Mouse (Mus musculus) embryonic fibroblast, embryonic 13.5 days (primary cell): ENCODE measurements around the gene Esrrb. TPM values are rescaled to one million over a fixed set of nuclear protein-coding genes. Genes with fewer than 3 reads are reported as not detected.

Experiments used
- H3K27ac ChIP-seq: 2 replicates; pipeline ENCODE4 v1.5.1; 2012; ENCODE audit warnings: low read length, control low read depth, inconsistent platforms; ENCODE audit not compliant: insufficient read depth
- H3K4me1 ChIP-seq: 2 replicates; pipeline ENCODE4 v1.6.1; 2011; ENCODE audit warnings: low read length; ENCODE audit not compliant: control insufficient read depth, insufficient read depth
- H3K4me3 ChIP-seq: 2 replicates; pipeline ENCODE4 v1.5.1; 2011; ENCODE audit warnings: mild to moderate bottlenecking, control low read depth, low read length; ENCODE audit not compliant: insufficient read depth
- CTCF ChIP-seq: IDR thresholded peaks from 2 replicates; pipeline ENCODE4 v1.5.1; 2011; ENCODE audit warnings: mild to moderate bottlenecking, control low read depth, low read length, moderate library complexity, borderline replicate concordance; ENCODE audit not compliant: insufficient read depth
- POLR2A ChIP-seq: IDR thresholded peaks from 2 replicates; pipeline ENCODE4 v1.6.1; 2011; ENCODE audit warnings: low read depth, mild to moderate bottlenecking, control low read depth, low read length, moderate library complexity
- polyA plus RNA-seq: library from polyadenylated mRNA; stranded (reverse); fragments of >200 nt; gene quantifications from 2 replicates; pipeline ENCODE4 v1.2.4, GENCODE M21; 2011; ENCODE audit warnings: low read depth; ENCODE audit not compliant: missing spikeins, insufficient read length

Gene Esrrb
- polyA plus RNA-seq, 1 experiment: not detected

DNA sequence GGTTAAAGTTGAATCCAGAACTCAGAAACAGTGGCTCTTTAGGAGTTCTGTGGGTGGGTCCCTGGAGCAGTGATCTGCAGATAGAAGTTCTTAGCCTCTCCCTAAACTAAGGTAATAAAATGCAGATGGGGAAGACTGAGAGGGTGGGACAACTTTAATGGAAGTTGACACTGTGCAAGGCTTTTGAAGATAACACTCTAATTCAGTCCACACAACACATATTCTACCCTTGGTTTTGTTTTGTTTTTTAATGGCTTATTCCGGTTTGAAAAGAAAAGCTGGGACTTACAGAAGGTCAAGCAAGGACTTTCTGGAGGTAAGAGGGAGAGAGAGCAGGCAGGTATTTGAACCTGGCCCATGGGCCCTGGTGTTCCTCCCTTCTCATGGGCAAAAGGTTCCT lies 94.1 kb downstream of the Esrrb start:
- Histone ChIP-seq H3K4me3 (no peak overlapping the region), H3K4me1 (no peaks in the 10 kb centered on the region), H3K27ac (no peak overlapping the region)
- no peak for TF ChIP-seq POLR2A
- no peak for TF ChIP-seq CTCF

DNA sequence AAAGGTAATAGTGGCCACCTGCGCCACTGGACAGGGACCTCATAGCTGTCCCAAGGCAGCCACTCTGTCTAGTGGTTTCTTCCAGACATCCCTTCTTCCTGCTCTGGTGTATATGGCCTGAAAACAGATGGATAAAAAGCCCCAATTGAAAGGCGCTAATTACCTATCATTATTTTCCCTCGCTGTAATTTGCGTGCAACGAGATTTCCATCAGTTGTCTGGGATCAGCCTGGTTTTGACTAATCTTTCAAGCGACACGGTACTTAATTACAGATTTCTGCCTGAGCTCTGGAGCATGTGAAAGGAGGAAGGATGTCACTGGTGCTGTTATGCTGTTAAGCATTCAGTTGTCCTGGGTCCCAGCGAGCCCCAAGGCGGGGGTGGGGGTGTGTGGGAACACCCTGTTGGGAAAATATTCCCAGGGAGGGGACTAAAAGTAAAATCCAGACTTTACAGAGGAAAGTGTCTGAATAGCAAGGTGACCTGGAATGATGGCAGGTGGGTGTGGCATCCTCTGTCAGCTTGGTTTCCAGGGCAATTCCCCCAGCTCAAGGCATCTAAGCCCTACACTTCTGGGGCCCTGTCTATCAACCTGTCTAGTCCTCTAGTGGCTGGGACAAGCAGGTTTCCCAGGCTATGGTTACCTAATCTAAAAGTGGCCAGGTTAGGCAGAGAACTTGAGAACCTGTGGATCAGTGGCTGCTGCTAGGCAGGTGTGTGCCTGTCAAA lies 102.0 kb downstream of the Esrrb start:
- Histone ChIP-seq H3K4me1 (no peaks in the 10 kb centered on the region), H3K4me3 (no peak overlapping the region), H3K27ac (no peak overlapping the region)
- no peak for TF ChIP-seq CTCF
- no peak for TF ChIP-seq POLR2A

DNA sequence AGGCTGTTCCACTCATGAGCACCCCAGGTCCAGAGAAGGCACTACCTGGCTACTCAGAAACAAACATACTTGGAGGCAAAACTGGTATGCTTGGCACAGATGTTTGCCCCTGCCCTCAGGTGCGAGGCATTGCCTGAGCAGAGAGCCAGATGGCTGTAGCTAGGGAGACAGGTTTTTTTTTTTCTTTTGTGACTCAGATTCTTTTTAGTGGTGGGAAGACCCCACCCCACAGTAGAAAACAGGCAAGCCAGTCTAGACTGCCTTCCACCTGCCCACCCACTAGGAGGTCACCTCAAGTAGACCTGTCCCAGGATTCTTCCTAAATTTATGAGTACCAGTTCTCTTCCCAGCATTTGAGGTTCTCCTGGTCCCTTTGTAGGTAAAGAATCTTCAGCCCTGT lies 103.5 kb downstream of the Esrrb start:
- no peak overlapping the region for H3K27ac ChIP-seq
- no peak for TF ChIP-seq CTCF
- TF ChIP-seq POLR2A: no peak
- no peaks in the 10 kb centered on the region for H3K4me1 ChIP-seq
- H3K4me3 ChIP-seq: no peak overlapping the region

DNA sequence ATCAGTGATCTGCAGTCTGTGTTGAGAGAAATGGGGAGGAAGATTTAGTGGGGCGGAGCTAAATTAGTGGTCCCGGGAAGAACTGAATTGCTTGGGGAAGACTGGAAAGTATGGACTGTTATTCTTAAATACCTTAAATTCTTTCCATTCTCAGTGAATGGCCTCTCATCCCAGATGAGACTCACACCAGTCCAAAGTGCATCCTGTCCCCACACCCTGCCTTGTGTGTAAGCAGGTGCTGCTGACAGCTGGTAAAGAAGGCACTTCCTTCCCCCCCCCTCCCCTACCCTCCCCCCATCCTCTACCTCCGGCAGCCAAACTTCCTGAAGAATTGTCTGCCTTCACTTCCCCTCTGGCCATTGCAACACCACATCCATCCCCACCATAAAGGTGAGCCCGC lies 105.3 kb downstream of the Esrrb start:
- Histone ChIP-seq H3K4me3 (no peak overlapping the region), H3K27ac (no peak overlapping the region), H3K4me1 (no peaks in the 10 kb centered on the region)
- TF ChIP-seq POLR2A: no peak
- no peak for TF ChIP-seq CTCF

DNA sequence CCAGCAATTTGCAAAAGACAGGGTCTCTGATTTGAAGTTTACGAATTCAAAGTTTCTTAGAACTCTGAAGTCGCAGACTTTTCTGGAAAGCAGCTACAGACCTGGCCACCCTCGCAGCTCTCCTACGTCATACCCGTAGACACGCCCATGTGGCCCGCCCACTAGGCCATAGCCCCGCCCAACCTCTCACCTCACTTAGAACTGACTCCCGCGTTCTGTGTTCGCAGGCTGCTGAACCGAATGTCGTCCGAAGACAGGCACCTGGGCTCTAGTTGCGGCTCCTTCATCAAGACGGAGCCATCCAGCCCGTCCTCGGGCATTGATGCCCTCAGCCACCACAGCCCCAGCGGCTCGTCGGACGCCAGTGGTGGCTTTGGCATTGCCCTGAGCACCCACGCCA lies 109.0 kb downstream of the Esrrb start:
- H3K4me3 ChIP-seq: no peak overlapping the region
- no peaks in the 10 kb centered on the region for H3K4me1 ChIP-seq
- no peak overlapping the region for H3K27ac ChIP-seq
- no peak for TF ChIP-seq CTCF
- TF ChIP-seq POLR2A: no peak

DNA sequence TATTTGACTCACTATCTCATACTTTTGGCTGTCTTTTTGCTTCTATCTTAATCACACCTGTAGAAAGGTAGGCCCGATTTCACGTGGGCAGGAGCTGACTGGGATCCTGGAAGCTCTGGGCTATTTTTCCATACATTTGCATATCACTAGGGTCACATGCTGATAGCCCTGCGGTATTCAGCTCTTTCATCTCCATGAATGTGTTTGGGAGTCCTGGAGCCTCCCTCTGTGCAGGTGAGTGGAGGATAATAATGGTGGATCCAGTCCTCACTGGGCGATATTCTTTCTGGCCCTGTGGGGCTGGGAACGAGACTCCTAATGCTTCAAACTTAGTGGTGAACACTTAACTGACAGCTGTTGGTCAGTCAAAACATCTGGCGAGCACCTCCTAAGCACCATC lies 110.0 kb downstream of the Esrrb start:
- Histone ChIP-seq H3K27ac (no peak overlapping the region), H3K4me3 (no peak overlapping the region), H3K4me1 (no peaks in the 10 kb centered on the region)
- no peak for TF ChIP-seq CTCF
- TF ChIP-seq POLR2A: no peak

DNA sequence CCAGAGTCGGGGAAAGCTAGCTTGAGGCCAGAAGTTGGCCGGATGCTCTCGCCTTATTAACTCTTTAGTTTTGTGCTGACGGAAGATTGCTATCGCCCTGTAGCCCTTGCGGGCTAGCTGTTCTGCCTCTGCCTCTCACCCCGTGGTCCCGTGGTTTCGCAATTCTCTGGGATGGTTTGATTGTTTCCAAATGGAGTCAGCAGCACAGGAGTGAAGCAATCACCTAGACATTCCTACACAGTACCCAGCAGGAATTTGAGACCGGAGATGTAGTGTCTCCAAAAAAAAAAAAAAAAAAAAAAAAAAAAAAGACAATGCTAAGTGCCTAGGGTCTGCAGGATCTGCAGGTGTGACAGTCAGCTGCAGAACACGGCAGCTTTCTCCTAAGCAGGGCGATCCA lies 112.7 kb downstream of the Esrrb start:
- Histone ChIP-seq H3K4me1 (no peaks in the 10 kb centered on the region), H3K27ac (no peak overlapping the region), H3K4me3 (no peak overlapping the region)
- TF ChIP-seq CTCF (no peak), POLR2A (no peak)

DNA sequence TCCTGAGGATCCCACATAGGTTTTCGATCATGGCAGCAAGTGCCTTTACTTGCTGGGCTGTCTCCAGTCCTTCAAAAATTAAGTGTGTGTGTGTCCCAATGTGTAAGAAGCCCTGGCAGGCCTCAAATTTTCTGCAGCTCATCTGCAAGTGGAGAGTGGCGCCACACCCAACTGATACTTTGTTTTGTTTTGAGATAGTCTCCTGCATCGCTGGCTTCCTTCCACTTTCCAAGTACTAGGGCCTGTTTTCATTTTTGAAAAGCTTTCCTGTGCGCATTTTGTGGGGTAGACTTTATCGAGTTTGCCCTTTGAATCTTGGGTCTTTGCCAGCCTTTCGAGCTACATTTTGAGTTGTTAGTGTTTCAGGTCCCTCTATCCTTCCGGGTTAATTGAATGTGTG lies 115.1 kb downstream of the Esrrb start:
- H3K4me1 ChIP-seq: no peaks in the 10 kb centered on the region
- no peak overlapping the region for H3K27ac ChIP-seq
- no peak overlapping the region for H3K4me3 ChIP-seq
- TF ChIP-seq POLR2A (no peak), CTCF (no peak)

DNA sequence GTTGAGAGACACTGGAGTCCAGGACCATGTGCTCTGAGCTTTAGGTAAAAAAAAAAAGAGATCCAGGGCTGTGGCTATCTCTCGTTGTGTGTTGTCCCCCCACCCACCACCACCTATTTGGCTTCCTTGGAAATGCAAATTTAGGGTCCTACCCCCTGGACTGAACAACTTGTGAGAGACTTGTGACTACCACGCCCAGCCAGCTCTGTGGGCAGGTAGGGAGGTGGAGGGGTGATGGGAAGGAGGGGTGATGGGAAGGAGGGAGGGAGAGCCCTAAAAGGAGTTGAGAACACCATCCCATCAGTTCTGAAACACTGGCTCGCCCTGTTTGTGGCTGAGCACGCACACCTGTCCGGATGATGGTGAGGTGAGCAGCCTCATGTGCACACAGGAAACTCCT lies 118.0 kb downstream of the Esrrb start:
- no peak overlapping the region for H3K27ac ChIP-seq
- H3K4me3 ChIP-seq: no peak overlapping the region
- no peaks in the 10 kb centered on the region for H3K4me1 ChIP-seq
- TF ChIP-seq CTCF (no peak), POLR2A (no peak)

DNA sequence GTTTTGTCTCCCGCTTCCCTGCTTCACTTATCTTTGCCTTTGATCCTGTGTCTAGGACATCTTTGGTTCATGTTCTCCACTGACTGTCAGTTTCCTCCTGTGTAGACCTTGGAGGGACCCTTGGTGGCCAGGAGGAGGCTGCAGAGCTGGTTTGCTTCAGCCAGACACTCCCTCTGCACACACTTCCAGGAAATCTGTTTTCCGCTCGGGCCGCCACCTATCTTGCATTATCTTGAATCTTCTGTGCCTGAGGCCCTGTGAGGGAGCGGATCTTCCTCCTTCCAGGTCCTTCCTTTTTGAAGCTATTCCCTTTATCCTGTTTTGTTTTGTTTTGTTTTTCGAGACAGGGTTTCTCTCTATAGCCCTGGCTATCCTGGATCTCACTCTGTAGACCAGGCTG lies 121.1 kb downstream of the Esrrb start:
- H3K4me3 ChIP-seq: no peak overlapping the region
- TF ChIP-seq POLR2A (no peak), CTCF (no peak)
- no peaks in the 10 kb centered on the region for H3K4me1 ChIP-seq
- H3K27ac ChIP-seq: no peak overlapping the region

DNA sequence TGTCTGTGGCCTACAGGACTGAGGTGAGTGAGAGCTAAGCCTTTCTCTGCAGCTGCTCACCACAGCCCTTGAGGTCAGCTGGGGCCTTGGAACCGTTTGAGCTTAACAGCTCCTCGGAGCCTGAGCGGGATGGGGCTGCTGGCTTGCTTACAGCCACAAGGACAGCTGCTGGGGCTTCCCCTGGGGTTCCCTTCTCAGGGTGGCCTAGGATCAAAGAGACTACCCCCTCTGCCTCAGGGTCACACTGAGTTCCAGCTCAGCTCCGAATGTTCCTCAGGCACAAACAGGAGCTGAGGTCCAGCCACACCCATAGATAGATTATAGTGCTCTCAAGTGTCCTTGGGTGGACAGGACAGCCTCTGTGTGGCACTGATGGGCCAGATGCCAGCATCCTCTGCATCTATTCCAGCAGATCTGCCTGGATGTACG lies 122.5 kb downstream of the Esrrb start:
- no peak overlapping the region for H3K4me3 ChIP-seq

More for the DNA sequence above, 122.5 kb downstream of the Esrrb start:
- TF ChIP-seq POLR2A: no peak
- no peak for TF ChIP-seq CTCF
- Histone ChIP-seq H3K4me1 (no peaks in the 10 kb centered on the region), H3K27ac (no peak overlapping the region)
